Mouse (Mus musculus) embryonic facial prominence, embryonic 11.5 days (tissue): ENCODE data around the gene Gjc2. TPM values are rescaled to one million over a fixed set of nuclear protein-coding genes. Genes with fewer than 3 reads are reported as not detected.
A peak's percentile ranks its signal among the peaks of the same experiment; 100 is the strongest.

ENCODE experiments used
- ATAC-seq: fragments of 200-750 bp; cut with Nextera tagmentation; replicated peaks from 2 replicates; pipeline ENCODE4 v1.8.0; 2017; ENCODE audit warnings: low read depth; ENCODE audit not compliant: insufficient number of reproducible peaks, low FRiP score, low TSS enrichment
- DNase-seq: peaks from one replicate; pipeline ENCODE4 v3.0.0-alpha.2; 2015; ENCODE audit warnings: low spot score
- H3K27ac ChIP-seq: fragments of 300-500 bp; sonication (generic); replicated peaks from 2 replicates; pipeline ENCODE4 v1.5.1; 2014; ENCODE audit warnings: mild to moderate bottlenecking, low read depth, low read length, control low read depth
- H3K27me3 ChIP-seq: fragments of 300-500 bp; sonication (generic); 2 replicates; pipeline ENCODE4 v1.6.1; 2014; ENCODE audit warnings: mild to moderate bottlenecking, low read length, moderate library complexity, mixed read lengths; ENCODE audit not compliant: control insufficient read depth, insufficient read depth
- H3K36me3 ChIP-seq: fragments of 300-500 bp; sonication (generic); replicated peaks from 2 replicates; pipeline ENCODE4 v1.6.1; 2014; ENCODE audit warnings: low read depth, mild to moderate bottlenecking, low read length, moderate library complexity, mixed read lengths; ENCODE audit not compliant: control insufficient read depth, insufficient read depth
- H3K4me1 ChIP-seq: fragments of 300-500 bp; sonication (generic); 2 replicates; pipeline ENCODE4 v1.6.1; 2014; ENCODE audit warnings: low read length, mixed read lengths; ENCODE audit not compliant: control insufficient read depth, insufficient read depth
- H3K4me2 ChIP-seq: fragments of 300-500 bp; sonication (generic); 2 replicates; pipeline ENCODE4 v1.6.1; 2014; ENCODE audit warnings: low read depth, mild to moderate bottlenecking, control low read depth, low read length, moderate library complexity
- H3K4me3 ChIP-seq: fragments of 300-500 bp; sonication (generic); 2 replicates; pipeline ENCODE4 v1.5.1; 2014; ENCODE audit warnings: low read depth, low read length, control low read depth
- H3K9ac ChIP-seq: fragments of 300-500 bp; sonication (generic); replicated peaks from 2 replicates; pipeline ENCODE4 v1.6.1; 2014; ENCODE audit warnings: mild to moderate bottlenecking, control low read depth, low read length
- H3K9me3 ChIP-seq: fragments of 300-500 bp; sonication (generic); replicated peaks from 2 replicates; pipeline ENCODE4 v1.6.1; 2016; ENCODE audit warnings: mild to moderate bottlenecking, low read length, inconsistent platforms, mixed read lengths; ENCODE audit not compliant: control insufficient read depth
- WGBS: fragments of 180-500 bp; shearing (Covaris S2); extraction: QIAGEN DNeasy Blood & Tissue Kit; methylation state at CpG from one replicate; pipeline ENCODE4 v1.1.7; 2014; 5-methylcytosine and 5-hydroxymethylcytosine counted together
- polyA plus RNA-seq: library from polyadenylated mRNA; unstranded; fragments of >200 nt; fragmentation: Nextera tagmentation; extraction: Ambion mirVana; gene quantifications from 2 replicates; pipeline ENCODE4 v1.2.1, GENCODE M21; 2014

Gene Gjc2
- polyA plus RNA-seq, 1 experiment from 2014 or later, result not detected

- WGBS, result 25% methylated on average over 3 of the region's 3 CpGs
- Histone ChIP-seq H3K27ac (no peak overlapping the region), H3K4me3 (no peak overlapping the region), H3K4me1 (no peaks in the 10 kb centered on the region; the same call in 1 of the 2 replicates), H3K9me3 (no peaks in the 10 kb centered on the region), H3K36me3 (no peaks in the 10 kb centered on the region), H3K9ac (no peak overlapping the region), H3K27me3 (no peaks in the 10 kb centered on the region), H3K4me2 (no peak overlapping the region)
- ATAC-seq (no peak), DNase-seq (peak; percentile 13)
Observed at GRCm38 (mm10) chr11:59151729-59152128, 31.3 kb downstream of the Gjc2 start.

- no peak overlapping the region for H3K4me3 ChIP-seq
- H3K27me3 ChIP-seq, result no peaks in the 10 kb centered on the region
- H3K27ac ChIP-seq, result no peak overlapping the region
- no peaks in the 10 kb centered on the region; the same call in 1 of the 2 replicates for H3K4me1 ChIP-seq
- no peak for DNase-seq
- no peak overlapping the region for H3K9ac ChIP-seq
- 70% methylated on average over 3 of the region's 3 CpGs for WGBS
- H3K4me2 ChIP-seq, result no peak overlapping the region
- ATAC-seq, result no peak
- H3K36me3 ChIP-seq, result no peaks in the 10 kb centered on the region
- H3K9me3 ChIP-seq, result no peaks in the 10 kb centered on the region
Observed at GRCm38 (mm10) chr11:59149302-59149701, 33.7 kb downstream of the Gjc2 start.

- no peak overlapping the region for H3K27ac ChIP-seq
- no peaks in the 10 kb centered on the region; the same call in 1 of the 2 replicates for H3K4me1 ChIP-seq
- H3K9ac ChIP-seq, result no peak overlapping the region
- no peaks in the 10 kb centered on the region; the same call in 1 of the 2 replicates for H3K27me3 ChIP-seq
- WGBS, result 72% methylated on average over 5 of the region's 5 CpGs
- H3K36me3 ChIP-seq, result no peaks in the 10 kb centered on the region
- no peak overlapping the region for H3K4me2 ChIP-seq
- no peak for DNase-seq
- no peaks in the 10 kb centered on the region for H3K9me3 ChIP-seq
- no peak overlapping the region for H3K4me3 ChIP-seq
- ATAC-seq, result no peak
Observed at GRCm38 (mm10) chr11:59142962-59143361, 40.1 kb downstream of the Gjc2 start.

GRCm38 (mm10) chr11:59141772-59142370, 41.1 kb downstream of the Gjc2 start:
- H3K36me3 ChIP-seq, result no peaks in the 10 kb centered on the region
- no peaks in the 10 kb centered on the region for H3K4me1 ChIP-seq
- H3K4me2 ChIP-seq, result peak overlapping the region; percentile 19; the same call in 1 of the 2 replicates
- 0 out of 2 replicates have a peak, but pooled peaks have one; percentile 5 for ATAC-seq
- no peak overlapping the region for H3K4me3 ChIP-seq
- peak; percentile 45 for DNase-seq
- H3K9ac ChIP-seq, result no peak overlapping the region
- H3K27me3 ChIP-seq, result peaks cover 7% of the 10 kb centered on the region
- H3K9me3 ChIP-seq, result no peaks in the 10 kb centered on the region
- no peak overlapping the region for H3K27ac ChIP-seq
- WGBS, result 10% methylated on average over 13 of the region's 14 CpGs

GRCm38 (mm10) chr11:59138537-59139486, 44.2 kb downstream of the Gjc2 start:
- no peaks in the 10 kb centered on the region for H3K36me3 ChIP-seq
- no peak overlapping the region for H3K4me2 ChIP-seq
- no peak overlapping the region for H3K9ac ChIP-seq
- peaks cover 37% of the 10 kb centered on the region for H3K27me3 ChIP-seq
- H3K4me1 ChIP-seq, result peaks cover 2% of the 10 kb centered on the region; the same call in 1 of the 2 replicates
- ATAC-seq, result no peak
- no peak for DNase-seq
- no peak overlapping the region for H3K4me3 ChIP-seq
- no peak overlapping the region for H3K27ac ChIP-seq
- WGBS, result 54% methylated on average over 19 of the region's 19 CpGs
- no peaks in the 10 kb centered on the region for H3K9me3 ChIP-seq

DNA sequence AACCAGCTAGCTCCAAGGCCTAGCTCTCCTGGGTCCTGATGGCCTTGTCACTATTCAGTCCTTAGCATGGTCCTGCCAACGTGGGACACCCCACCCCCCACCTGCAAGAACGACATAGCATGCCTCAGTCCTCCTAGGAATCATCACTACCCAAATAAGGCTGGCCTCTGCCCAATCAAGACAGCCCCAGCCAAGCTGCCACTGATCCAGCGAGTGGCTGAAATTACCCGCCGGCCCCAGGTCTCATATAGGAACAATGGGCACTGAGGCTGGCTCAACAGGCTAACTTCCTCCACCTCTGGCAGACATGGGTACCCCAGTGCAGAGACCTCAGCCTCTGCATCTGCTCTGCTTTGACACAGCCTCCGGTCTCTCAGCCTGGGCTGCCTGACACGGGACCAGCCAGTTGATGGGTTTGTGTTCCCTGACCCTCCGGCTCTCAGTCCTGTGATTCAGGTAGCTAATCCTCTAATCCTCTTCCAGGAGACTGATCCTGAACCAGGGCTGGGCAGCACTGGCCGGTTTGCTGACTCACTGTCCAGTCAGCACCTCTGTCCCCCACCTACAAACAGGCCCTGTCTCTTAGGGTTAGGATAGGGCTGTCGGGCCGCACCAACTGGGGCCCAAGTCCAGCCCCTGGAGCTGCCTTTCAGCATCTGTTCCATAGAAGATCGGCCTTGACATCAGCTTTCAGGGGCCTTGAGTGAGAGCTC, 45.9 kb downstream of the Gjc2 start:
- no peaks in the 10 kb centered on the region for H3K9me3 ChIP-seq
- 63% methylated on average over 12 of the region's 12 CpGs for WGBS
- DNase-seq (no peak), ATAC-seq (no peak)
- H3K27ac ChIP-seq, result no peak overlapping the region
- H3K4me3 ChIP-seq, result no peak overlapping the region
- H3K27me3 ChIP-seq, result peaks cover 47% of the 10 kb centered on the region
- no peak overlapping the region for H3K9ac ChIP-seq
- peaks cover 2% of the 10 kb centered on the region; the same call in 1 of the 2 replicates for H3K4me1 ChIP-seq
- H3K4me2 ChIP-seq, result no peak overlapping the region
- H3K36me3 ChIP-seq, result no peaks in the 10 kb centered on the region

DNA sequence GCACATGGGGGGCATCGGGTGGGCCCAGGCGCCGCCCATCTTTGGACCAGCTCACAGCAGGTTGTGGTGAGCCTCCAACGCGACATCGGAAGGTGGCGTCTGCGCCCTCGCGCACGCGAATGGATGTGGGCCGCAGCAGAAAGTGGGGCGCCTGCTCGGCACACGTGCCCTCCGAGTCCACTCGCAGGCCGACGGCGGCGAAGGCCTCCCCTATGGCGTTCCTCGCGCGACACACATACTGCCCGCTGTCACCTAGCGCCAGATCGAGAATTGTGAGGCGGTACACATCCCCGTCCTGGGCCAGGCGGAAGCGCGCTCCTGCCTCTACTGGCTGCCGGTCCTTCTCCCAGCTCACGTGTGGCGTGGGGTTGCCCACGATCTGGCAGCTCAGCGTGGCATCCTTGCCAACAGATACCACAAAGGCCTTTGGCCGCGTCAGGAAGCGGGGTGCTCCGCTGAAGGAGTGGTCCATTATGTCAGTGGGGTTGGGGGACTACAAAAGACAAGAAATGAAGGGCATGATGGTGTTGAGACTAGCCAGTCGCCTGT, 47.0 kb downstream of the Gjc2 start, which contains the start of gene Obscn:
TSS of gene Obscn (minus strand) at position 499 of the 549 bp plus-strand sequence.
- WGBS, result 20% methylated on average over 43 of the region's 44 CpGs

More for the DNA sequence above, 47.0 kb downstream of the Gjc2 start, which contains the start of gene Obscn:
- DNase-seq (no peak), ATAC-seq (no peak)
- no peaks in the 10 kb centered on the region for H3K36me3 ChIP-seq
- peak within 1 kb of the TSS; percentile 37 for H3K4me2 ChIP-seq
- H3K9me3 ChIP-seq, result no peaks in the 10 kb centered on the region
- no peak within 1 kb of the TSS for H3K27ac ChIP-seq
- peaks cover 2% of the 10 kb centered on the region; the same call in 1 of the 2 replicates for H3K4me1 ChIP-seq
- peak within 1 kb of the TSS; percentile 12; the same call in 1 of the 2 replicates for H3K4me3 ChIP-seq
- peaks cover 47% of the 10 kb centered on the region for H3K27me3 ChIP-seq
- no peak within 1 kb of the TSS for H3K9ac ChIP-seq
